Mouse (Mus musculus) ovary, adult 10 weeks (tissue): Measurements from ENCODE around the gene Ppp5c. TPM values are rescaled to one million over a fixed set of nuclear protein-coding genes. Genes with fewer than 3 reads are reported as not detected.

Experiments used
- polyA plus RNA-seq: library from polyadenylated mRNA; stranded (reverse); fragments of 350-450 nt; fragmentation: Illumina TruSeq; extraction: RNeasy Lipid Tissue Mini Kit (QIAGEN cat#74804); gene quantifications from one replicate; pipeline ENCODE4 v1.2.3, GENCODE M21; 2014

The Ppp5c gene
- polyA plus RNA-seq, result 7.8 TPM

GRCm38 (mm10) chr7:17027588-17028343 is at the start of gene Ppp5c:
Gene Ppp5c, minus strand, starts transcription at chr7:17027924.

GRCm38 (mm10) chr7:17073904-17074615 is 46.3 kb upstream of the Ppp5c start, which contains the start of gene Psg16:
Gene Psg16, plus strand, starts transcription at chr7:17074040.

GRCm38 (mm10) chr7:17062389-17062788 is 34.7 kb upstream of the Ppp5c start, which contains the start of gene Hif3a:
Gene Hif3a, minus strand, starts transcription at chr7:17062427.

GRCm38 (mm10) chr7:16992451-16992807 is 35.3 kb downstream of the Ppp5c start, which contains the start of gene Ccdc8:
Gene Ccdc8, plus strand, starts transcription at chr7:16992708.

GRCm38 (mm10) chr7:16982859-16983568 is 44.7 kb downstream of the Ppp5c start, which contains the start of gene Gm42372:
Gene Gm42372, plus strand, starts transcription at chr7:16983086.

GRCm38 (mm10) chr7:16959539-16960187 is 68.1 kb downstream of the Ppp5c start, which contains the start of gene Pnmal1:
Gene Pnmal1, plus strand, starts transcription at chr7:16959679.

Other genes with a start within 250 kb of the Ppp5c start
- gene Slc1a5, start 246.6 kb downstream of the Ppp5c start, polyA plus RNA-seq, result 7.4 TPM
- gene Strn4, start 212.0 kb downstream of the Ppp5c start, polyA plus RNA-seq, result 27.4 TPM
- 7.8 TPM for gene Fkrp, start 211.2 kb downstream of the Ppp5c start, polyA plus RNA-seq
- gene Prkd2, start 185.0 kb downstream of the Ppp5c start, polyA plus RNA-seq, result 0.46 TPM
- gene Dact3, start 152.6 kb downstream of the Ppp5c start, polyA plus RNA-seq, result 3.2 TPM
- 0.57 TPM for gene Gng8, start 136.1 kb downstream of the Ppp5c start, polyA plus RNA-seq
- 1.7 TPM for gene Ptgir, start 121.4 kb downstream of the Ppp5c start, polyA plus RNA-seq
- 30.5 TPM for gene Calm3, start 103.8 kb downstream of the Ppp5c start, polyA plus RNA-seq
- 4.2 TPM for gene Pnmal2, start 83.2 kb downstream of the Ppp5c start, polyA plus RNA-seq
- gene Pnmal1, start 68.2 kb downstream of the Ppp5c start, polyA plus RNA-seq, result 1.6 TPM
- not detected for gene Gm42372, start 44.8 kb downstream of the Ppp5c start, polyA plus RNA-seq
- gene Ccdc8, start 35.2 kb downstream of the Ppp5c start, polyA plus RNA-seq, result 8.7 TPM
- 1.7 TPM for gene Hif3a, start 34.5 kb upstream of the Ppp5c start, polyA plus RNA-seq
- not detected for gene Psg16, start 46.1 kb upstream of the Ppp5c start, polyA plus RNA-seq
- gene Ceacam3, start 122.4 kb upstream of the Ppp5c start, polyA plus RNA-seq, result not detected
- gene Psg29, start 175.6 kb upstream of the Ppp5c start, polyA plus RNA-seq, result not detected